Mouse (Mus musculus): ENCODE results near the gene Slc2a10. TPM values are rescaled to one million over a fixed set of nuclear protein-coding genes. Genes with fewer than 3 reads are reported as not detected.
A peak's percentile ranks its signal among the peaks of the same experiment; 100 is the strongest.

Gene Slc2a10
- polyA plus RNA-seq, 1 experiment from 2014 or later, result 6.9 TPM

- Histone ChIP-seq H3K9ac (no peak overlapping the region), H3K36me3 (peaks cover 27% of the 10 kb centered on the region), H3K4me2 (no peak overlapping the region), H3K27me3 (no peaks in the 10 kb centered on the region), H3K9me3 (replicated peaks) (no peaks in the 10 kb centered on the region), H3K27ac (no peak overlapping the region), H3K4me1 (peaks cover 8% of the 10 kb centered on the region; the same call in 1 of the 2 replicates), H3K4me3 (replicated peaks) (no peak overlapping the region)
- 72% methylated on average over 3 of the region's 3 CpGs for WGBS
- no peak for ATAC-seq (replicated peaks; ENCODE audit: low FRiP score)
Observed at GRCm38 (mm10) chr2:165485826-165486225, 17.8 kb upstream of the Slc2a10 start.

GRCm38 (mm10) chr2:165486401-165486800 is 17.2 kb upstream of the Slc2a10 start:
- H3K4me3 ChIP-seq (replicated peaks), result no peak overlapping the region
- peaks cover 28% of the 10 kb centered on the region for H3K36me3 ChIP-seq
- no peak for ATAC-seq (replicated peaks; ENCODE audit: low FRiP score)
- no peaks in the 10 kb centered on the region for H3K27me3 ChIP-seq
- no peak overlapping the region for H3K27ac ChIP-seq
- peaks cover 8% of the 10 kb centered on the region; the same call in 1 of the 2 replicates for H3K4me1 ChIP-seq
- H3K4me2 ChIP-seq, result no peak overlapping the region
- H3K9me3 ChIP-seq (replicated peaks), result no peaks in the 10 kb centered on the region
- 83% methylated on average over 5 of the region's 5 CpGs for WGBS
- no peak overlapping the region for H3K9ac ChIP-seq

GRCm38 (mm10) chr2:165486881-165487535 is 16.6 kb upstream of the Slc2a10 start:
- ATAC-seq (replicated peaks; ENCODE audit: low FRiP score), result 0 out of 2 replicates have a peak, but pooled peaks have one; percentile 37
- no peak overlapping the region for H3K4me2 ChIP-seq
- no peak overlapping the region for H3K27ac ChIP-seq
- H3K27me3 ChIP-seq, result no peaks in the 10 kb centered on the region
- no peaks in the 10 kb centered on the region for H3K9me3 ChIP-seq (replicated peaks)
- peaks cover 28% of the 10 kb centered on the region for H3K36me3 ChIP-seq
- no peak overlapping the region for H3K4me3 ChIP-seq (replicated peaks)
- no peak overlapping the region for H3K9ac ChIP-seq
- peaks cover 10% of the 10 kb centered on the region for H3K4me1 ChIP-seq
- WGBS, result 20% methylated on average over 8 of the region's 8 CpGs

DNA sequence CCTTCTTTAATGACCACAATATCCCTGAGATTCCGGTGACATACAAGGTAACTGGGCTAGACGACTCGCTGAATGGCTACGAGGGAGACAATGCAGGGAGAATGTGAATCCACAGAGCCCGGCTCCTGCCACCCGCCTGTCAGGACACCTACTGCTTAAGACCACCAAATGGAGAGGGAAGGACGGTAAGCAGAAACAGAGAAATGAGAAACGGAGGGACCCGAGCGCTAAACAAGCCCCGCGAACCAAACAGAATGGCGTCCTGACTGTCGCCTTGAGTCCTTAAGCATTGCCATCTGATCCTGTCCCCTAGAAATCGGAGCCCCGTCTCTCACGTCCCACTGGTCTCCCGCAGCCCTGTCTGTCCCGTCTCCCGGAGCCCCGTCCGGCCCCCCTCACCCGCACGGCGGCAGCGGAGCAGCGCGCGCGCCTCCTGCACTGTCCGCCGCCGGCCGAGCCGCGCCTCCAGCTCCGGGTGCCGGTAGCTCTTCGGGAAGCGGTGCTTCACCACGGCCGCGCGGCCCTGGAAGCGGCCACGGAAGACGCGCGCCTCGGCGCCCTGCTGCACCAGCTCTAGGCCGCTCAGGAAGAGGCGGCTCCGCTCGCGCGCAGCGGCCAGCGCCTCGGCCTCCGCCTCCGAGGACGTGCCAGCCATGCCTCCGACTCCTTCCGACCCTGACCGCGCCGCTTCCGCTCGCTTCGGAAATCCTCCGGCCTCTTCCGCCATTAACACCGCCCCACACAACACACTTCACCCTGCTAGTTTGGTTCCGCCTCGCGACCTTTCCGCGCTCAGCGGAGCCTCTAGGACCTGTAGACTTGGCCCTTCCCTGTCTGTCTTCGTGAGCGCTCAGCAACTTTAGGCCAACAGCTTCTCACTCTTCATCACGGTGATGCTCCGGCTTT is 10.7 kb upstream of the Slc2a10 start, which contains the start of gene Trp53rka:
TSS of gene Trp53rka (minus strand) at position 677 of the 906 bp plus-strand sequence.
- WGBS, result under 1% methylated on average over 80 of the region's 84 CpGs
- Histone ChIP-seq H3K27ac (peak within 1 kb of the TSS; percentile 84), H3K4me2 (peak within 1 kb of the TSS; percentile 79), H3K4me3 (replicated peaks) (peak within 1 kb of the TSS; percentile 81), H3K4me1 (peaks cover 16% of the 10 kb centered on the region), H3K9me3 (replicated peaks) (no peaks in the 10 kb centered on the region), H3K36me3 (peaks cover 27% of the 10 kb centered on the region), H3K27me3 (no peaks in the 10 kb centered on the region), H3K9ac (peak within 1 kb of the TSS; percentile 83)
- peak; percentile 90 for ATAC-seq (replicated peaks; ENCODE audit: low FRiP score)

- Histone ChIP-seq H3K27ac (peak overlapping the region; percentile 84), H3K4me3 (replicated peaks) (peak overlapping the region; percentile 81), H3K36me3 (peaks cover 22% of the 10 kb centered on the region), H3K4me2 (peak overlapping the region; percentile 79), H3K27me3 (no peaks in the 10 kb centered on the region), H3K4me1 (peaks cover 16% of the 10 kb centered on the region), H3K9me3 (replicated peaks) (no peaks in the 10 kb centered on the region), H3K9ac (peak overlapping the region; percentile 83)
- 28% methylated on average over 17 of the region's 17 CpGs for WGBS
- no peak for ATAC-seq (replicated peaks; ENCODE audit: low FRiP score)
Observed at GRCm38 (mm10) chr2:165493587-165494210, 9.9 kb upstream of the Slc2a10 start.

GRCm38 (mm10) chr2:165494495-165494894 is 9.1 kb upstream of the Slc2a10 start:
- WGBS, result 56% methylated on average over 2 of the region's 2 CpGs
- Histone ChIP-seq H3K4me2 (no peak overlapping the region), H3K4me3 (replicated peaks) (no peak overlapping the region), H3K4me1 (peaks cover 16% of the 10 kb centered on the region), H3K27ac (no peak overlapping the region), H3K36me3 (peaks cover 14% of the 10 kb centered on the region), H3K9me3 (replicated peaks) (no peaks in the 10 kb centered on the region), H3K27me3 (no peaks in the 10 kb centered on the region), H3K9ac (no peak overlapping the region)
- no peak for ATAC-seq (replicated peaks; ENCODE audit: low FRiP score)

- no peak overlapping the region for H3K27ac ChIP-seq
- no peaks in the 10 kb centered on the region for H3K9me3 ChIP-seq (replicated peaks)
- no peak overlapping the region for H3K4me2 ChIP-seq
- H3K36me3 ChIP-seq, result no peaks in the 10 kb centered on the region
- H3K27me3 ChIP-seq, result no peaks in the 10 kb centered on the region
- no peak overlapping the region for H3K9ac ChIP-seq
- no peak for ATAC-seq (replicated peaks; ENCODE audit: low FRiP score)
- no peak overlapping the region for H3K4me3 ChIP-seq (replicated peaks)
- H3K4me1 ChIP-seq, result peaks cover 16% of the 10 kb centered on the region
Observed at GRCm38 (mm10) chr2:165496251-165496650, 7.3 kb upstream of the Slc2a10 start.

GRCm38 (mm10) chr2:165497706-165498275 is 5.8 kb upstream of the Slc2a10 start:
- Histone ChIP-seq H3K27ac (no peak overlapping the region), H3K4me1 (peaks cover 8% of the 10 kb centered on the region), H3K9me3 (replicated peaks) (no peaks in the 10 kb centered on the region), H3K4me3 (replicated peaks) (no peak overlapping the region), H3K27me3 (no peaks in the 10 kb centered on the region), H3K36me3 (no peaks in the 10 kb centered on the region), H3K4me2 (no peak overlapping the region), H3K9ac (no peak overlapping the region)
- WGBS, result 69% methylated on average over 2 of the region's 2 CpGs
- ATAC-seq (replicated peaks; ENCODE audit: low FRiP score), result no peak

- no peak for ATAC-seq (replicated peaks; ENCODE audit: low FRiP score)
- H3K9ac ChIP-seq, result no peak overlapping the region
- WGBS, result 54% methylated on average over 6 of the region's 6 CpGs
- H3K4me2 ChIP-seq, result no peak overlapping the region
- no peaks in the 10 kb centered on the region for H3K9me3 ChIP-seq (replicated peaks)
- no peak overlapping the region for H3K27ac ChIP-seq
- H3K27me3 ChIP-seq, result no peaks in the 10 kb centered on the region
- peaks cover 14% of the 10 kb centered on the region for H3K4me1 ChIP-seq
- H3K36me3 ChIP-seq, result no peaks in the 10 kb centered on the region
- no peak overlapping the region for H3K4me3 ChIP-seq (replicated peaks)
Observed at GRCm38 (mm10) chr2:165498816-165499215, 4.8 kb upstream of the Slc2a10 start.

DNA sequence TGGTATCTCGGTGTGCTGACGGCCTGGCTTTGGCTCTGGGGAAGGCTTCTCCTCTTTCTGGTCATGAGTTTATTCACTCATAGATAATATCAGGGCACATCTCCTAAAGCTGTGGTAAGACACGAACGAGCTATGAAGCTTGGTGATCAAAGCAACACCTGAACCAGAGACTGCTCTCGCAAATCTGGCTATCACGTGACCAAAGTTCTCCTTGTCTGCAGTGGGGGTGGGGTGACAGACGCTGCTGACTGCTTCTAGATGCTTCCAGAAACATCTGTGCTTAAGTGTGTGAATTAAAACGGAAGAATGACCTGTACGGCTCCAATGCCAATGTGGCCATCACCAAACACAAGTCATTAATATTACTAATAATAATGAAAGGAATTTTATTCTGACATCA is 6.1 kb downstream of the Slc2a10 start:
- H3K36me3 ChIP-seq, result no peaks in the 10 kb centered on the region
- no peak overlapping the region for H3K4me2 ChIP-seq
- no peak overlapping the region for H3K9ac ChIP-seq
- H3K4me3 ChIP-seq (replicated peaks), result no peak overlapping the region
- H3K27ac ChIP-seq, result no peak overlapping the region
- H3K4me1 ChIP-seq, result peaks cover 41% of the 10 kb centered on the region
- H3K27me3 ChIP-seq, result no peaks in the 10 kb centered on the region
- H3K9me3 ChIP-seq (replicated peaks), result no peaks in the 10 kb centered on the region
- ATAC-seq (replicated peaks; ENCODE audit: low FRiP score), result no peak
- 44% methylated on average over 9 of the region's 9 CpGs for WGBS

DNA sequence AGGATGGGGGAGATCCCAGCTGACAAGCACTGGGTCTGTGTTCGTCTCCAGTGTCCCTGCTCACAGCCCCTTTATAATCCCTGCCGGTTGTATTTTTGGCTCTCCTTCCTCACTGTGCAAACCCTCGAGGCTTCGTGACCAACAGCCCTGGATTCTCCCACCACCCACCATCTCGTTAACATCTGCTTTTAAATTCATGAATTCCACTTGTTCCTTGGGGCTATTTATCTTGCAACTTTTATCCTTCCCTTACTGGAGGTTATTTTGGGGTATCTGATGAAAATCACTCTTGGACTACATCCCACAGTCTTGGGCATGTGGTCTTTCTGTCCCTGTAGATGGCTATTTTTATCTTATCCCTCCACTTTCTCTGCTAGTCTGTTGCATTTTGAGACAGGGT is 6.9 kb downstream of the Slc2a10 start:
- Histone ChIP-seq H3K27ac (no peak overlapping the region), H3K4me3 (replicated peaks) (no peak overlapping the region), H3K9me3 (replicated peaks) (no peaks in the 10 kb centered on the region), H3K9ac (no peak overlapping the region), H3K4me1 (peaks cover 34% of the 10 kb centered on the region), H3K36me3 (no peaks in the 10 kb centered on the region), H3K27me3 (no peaks in the 10 kb centered on the region), H3K4me2 (no peak overlapping the region)
- WGBS, result 28% methylated on average over 5 of the region's 5 CpGs
- ATAC-seq (replicated peaks; ENCODE audit: low FRiP score), result no peak
